Mouse (Mus musculus) liver, embryonic 14.5 days (tissue): ENCODE data around the gene Gca.

Experiments
- CTCF ChIP-seq: IDR thresholded peaks from 2 replicates; pipeline ENCODE4 v1.5.1; 2016; ENCODE audit warnings: antibody characterized with exemption, low read depth, control low read depth
- EP300 ChIP-seq: IDR thresholded peaks from 2 replicates; pipeline ENCODE4 v1.6.1; 2016; ENCODE audit warnings: antibody characterized with exemption, low read depth

DNA sequence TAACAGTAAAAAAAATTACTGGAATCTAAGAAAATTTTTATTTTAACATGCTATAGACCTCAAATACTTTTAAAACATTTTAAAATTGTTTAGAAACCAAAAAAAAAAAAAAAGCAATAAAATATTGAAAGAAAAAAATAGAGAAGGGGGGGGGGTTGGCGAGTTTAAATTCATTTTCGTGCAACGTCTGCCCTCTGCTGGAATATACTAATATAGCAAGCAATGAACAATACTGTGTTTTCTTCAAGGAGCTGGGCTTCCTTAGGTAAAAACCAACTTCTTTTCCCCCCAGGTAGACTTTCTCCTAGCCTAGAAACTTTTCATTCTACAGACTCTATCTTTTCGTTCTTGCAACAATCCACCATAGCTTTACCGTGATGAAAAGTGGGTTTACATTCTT lies 36.4 kb upstream of the Gca start:
- TF ChIP-seq CTCF (peak; percentile 55; the same call in 1 of the 2 replicates), EP300 (no peak)
